Mouse (Mus musculus): ENCODE measurements at regions not wholly inside any gene's neighbourhood (a gene's known extent, or its start where the extent isn't known, plus 50 kb on each side); places are given as distances from the start of the nearest gene placed in this dataset.

GRCm38 (mm10) chr8:29460119-29460518 is 2012.6 kb downstream of the Poteg start:
- in situ Hi-C loops (cut with MboI, MseI): no loop called here

- in situ Hi-C loops (cut with MboI, MseI): no loop called here
Measured at GRCm38 (mm10) chr8:29492931-29493330, 2045.5 kb downstream of the Poteg start.

DNA sequence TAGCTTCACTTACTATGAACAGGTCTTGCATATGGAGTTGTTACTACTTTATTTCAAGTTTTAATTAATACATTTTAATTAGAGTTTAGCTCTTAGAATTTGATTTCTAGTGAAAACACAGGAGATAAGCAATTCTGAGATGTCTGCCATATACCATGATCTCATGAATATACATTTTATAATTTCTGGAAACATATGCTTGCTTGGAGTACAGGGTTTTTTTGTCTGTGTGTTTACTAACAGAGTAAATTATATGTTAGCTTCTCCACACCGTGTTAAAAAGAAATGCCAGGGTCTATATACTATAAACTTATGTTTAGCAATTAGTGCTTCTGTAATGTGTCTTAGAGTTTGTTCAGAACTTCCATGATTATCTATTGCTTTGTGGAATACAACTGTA is 2079.9 kb downstream of the Poteg start:
- in situ Hi-C loops (cut with MboI, MseI): loop anchor here (10.0 kb wide), 1 partner anchor 777 kb away; no protein-coding TSS in a partner anchor

DNA sequence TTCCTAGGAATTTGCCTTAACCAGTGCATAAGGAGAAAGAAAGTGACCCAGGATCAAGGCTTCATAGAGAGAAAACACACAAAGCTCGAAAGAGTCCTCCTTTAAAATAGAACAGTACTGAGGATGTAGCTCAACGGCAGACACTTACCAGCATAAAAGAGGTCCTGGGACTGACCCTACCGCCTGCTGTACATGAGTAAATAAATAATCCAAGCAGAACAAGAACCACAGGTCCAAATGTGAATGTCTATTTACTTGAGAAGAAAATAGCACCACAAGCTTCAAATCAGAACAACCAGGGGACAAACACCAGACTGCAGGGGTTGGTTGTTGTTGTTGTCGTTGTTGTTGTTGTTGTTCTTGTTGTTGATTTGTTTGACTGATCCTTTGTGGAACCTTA is 2084.1 kb downstream of the Poteg start:
- in situ Hi-C loops (cut with MboI, MseI): no loop called here

GRCm38 (mm10) chr8:29538016-29538415 is 2090.5 kb downstream of the Poteg start:
- in situ Hi-C loops (cut with MboI, MseI): no loop called here

DNA sequence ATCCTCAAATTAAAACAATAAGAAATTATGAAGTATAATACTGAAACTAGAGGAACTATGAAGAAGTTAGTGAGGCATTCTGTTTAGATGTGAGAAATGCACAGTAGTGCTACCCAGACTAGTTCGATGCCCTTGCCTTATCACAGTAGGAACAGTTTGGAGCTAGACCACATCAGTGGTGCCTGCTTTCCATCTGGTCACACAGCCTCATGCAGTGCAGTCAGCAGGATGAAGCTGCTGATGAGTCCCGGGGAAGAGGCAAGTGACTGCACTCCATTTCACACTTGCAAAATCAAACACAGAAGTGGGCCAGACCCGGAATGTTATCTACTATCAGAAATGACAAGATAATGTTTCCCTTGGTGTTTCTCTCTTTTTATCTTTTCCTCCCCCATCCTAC is 2092.4 kb downstream of the Poteg start:
- in situ Hi-C loops (cut with MboI, MseI): no loop called here

- in situ Hi-C loops (cut with MboI, MseI): no loop called here
Measured at GRCm38 (mm10) chr8:29544142-29544541, 2096.7 kb downstream of the Poteg start.

DNA sequence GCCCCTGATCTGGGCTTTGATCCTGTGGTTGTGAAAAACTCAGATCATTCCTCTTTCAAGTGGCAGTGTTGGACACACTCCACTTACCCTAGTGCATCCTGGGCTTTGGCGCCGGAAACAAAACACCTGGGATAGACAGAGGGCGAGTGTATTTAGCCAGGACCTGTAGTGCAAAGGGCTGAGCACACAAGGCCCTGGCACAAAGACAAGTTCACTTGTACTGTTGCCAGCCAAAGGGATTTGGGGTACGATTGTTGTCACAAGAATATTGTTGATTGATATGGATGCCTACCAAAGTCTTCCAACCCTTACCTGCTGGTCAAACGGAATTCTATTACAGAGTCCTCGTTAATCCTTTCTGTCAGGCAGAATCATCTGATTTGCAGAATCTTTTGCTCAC is 2138.2 kb downstream of the Poteg start:
- in situ Hi-C loops (cut with MboI, MseI): no loop called here

DNA sequence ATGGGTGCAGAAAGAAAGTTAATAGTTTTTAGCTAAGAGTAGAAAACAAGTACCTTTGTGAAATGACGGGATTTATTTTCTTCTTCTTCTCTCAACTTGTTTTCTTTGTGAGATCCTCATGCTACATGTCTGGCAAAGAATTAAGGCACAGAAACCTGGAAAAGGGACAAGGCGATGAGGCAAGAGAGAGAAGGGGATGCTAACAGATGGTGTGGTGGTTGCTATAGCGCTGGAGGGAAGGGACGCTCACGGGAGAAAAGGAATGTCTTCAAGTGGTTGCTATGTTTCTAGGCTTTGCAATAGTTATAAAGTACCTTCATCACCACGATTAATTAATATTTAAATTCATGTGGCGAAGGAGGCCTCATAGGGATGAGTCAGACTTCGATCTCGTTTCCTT is 2146.7 kb downstream of the Poteg start:
- in situ Hi-C loops (cut with MboI, MseI): no loop called here

DNA sequence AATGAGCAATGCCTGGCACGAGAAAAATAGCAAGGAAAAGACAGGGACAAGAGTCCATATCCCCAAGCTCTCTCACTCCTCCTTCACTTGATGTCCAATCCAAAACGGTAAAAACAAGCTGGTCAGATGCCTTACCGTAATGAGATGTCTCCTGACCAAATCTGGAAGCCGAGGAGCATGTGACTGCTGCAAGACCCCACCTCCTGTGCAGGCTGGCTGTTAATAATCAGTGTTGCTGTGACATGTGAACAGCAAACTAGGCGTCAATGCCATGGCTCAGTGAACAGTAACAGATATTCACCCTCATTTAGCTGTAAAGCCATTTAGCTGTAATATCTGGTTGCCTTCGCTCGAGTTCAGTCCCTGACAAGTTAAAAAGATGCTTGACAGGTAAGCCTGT is 2166.6 kb downstream of the Poteg start:
- in situ Hi-C loops (cut with MboI, MseI): no loop called here

DNA sequence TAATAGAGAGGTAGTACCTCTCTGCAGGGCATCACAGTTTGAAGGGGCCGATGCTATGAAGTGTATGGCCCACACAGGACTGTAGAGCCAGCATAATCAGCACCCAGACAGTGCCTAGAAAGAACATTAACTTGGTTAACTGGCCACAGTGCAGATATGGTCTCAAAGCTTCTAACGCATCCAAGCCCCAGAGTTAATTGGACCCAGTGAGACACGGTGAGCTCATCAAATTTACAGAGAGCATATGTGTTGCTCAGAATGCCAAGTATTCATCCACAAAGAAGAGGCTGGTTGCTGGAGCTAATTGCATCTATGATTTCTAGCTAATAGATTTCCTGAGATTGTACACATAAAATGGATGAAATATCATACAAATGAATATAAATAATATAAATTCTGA is 2214.1 kb downstream of the Poteg start:
- in situ Hi-C loops (cut with MboI, MseI): no loop called here

DNA sequence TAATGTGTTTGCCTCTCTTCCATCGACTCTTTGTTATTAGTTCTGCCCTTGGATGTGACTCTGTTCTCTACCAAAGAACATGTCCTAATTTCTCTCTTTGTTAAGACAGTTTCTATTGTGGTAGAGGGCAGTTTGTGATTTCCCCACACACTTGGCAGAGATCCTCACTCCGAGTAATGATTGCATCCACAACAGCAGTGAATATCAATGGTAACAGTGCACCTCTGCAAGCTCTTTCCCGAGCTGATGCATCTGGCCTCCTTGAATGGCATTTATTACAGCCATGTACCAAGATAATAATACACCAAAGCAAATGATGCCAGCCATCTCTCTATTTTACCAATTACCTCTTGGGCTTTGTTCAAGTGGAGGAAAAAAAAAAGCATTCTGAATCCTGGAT is 2228.4 kb downstream of the Poteg start:
- in situ Hi-C loops (cut with MboI, MseI): no loop called here

- in situ Hi-C loops (cut with MboI, MseI): no loop called here
Measured at GRCm38 (mm10) chr8:29683340-29683739, 2235.9 kb downstream of the Poteg start.

DNA sequence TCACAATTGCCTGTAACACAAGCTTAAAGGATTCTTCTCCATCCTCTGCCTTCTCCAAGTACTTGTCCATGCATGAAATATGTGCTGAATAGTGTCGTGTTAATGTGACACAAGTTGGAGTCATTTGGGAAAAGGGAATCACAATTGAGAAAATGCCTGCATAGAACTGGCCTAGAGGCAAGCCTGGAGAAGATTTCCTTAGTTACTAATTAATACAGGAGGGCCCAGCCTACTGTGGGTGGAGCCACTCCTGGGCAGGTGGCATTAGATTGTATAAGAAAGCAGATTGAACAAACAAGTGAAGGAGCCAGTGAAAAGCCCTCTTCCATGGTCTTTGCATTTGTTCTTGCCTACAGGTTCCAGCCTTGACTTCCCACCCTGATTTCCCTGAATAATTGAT is 2239.1 kb downstream of the Poteg start:
- in situ Hi-C loops (cut with MboI, MseI): no loop called here

- in situ Hi-C loops (cut with MboI, MseI): no loop called here
Measured at GRCm38 (mm10) chr8:29695698-29696097, 2248.2 kb downstream of the Poteg start.

All from T-helper 2 cell (primary cell).